Mouse (Mus musculus): ENCODE measurements around the gene Adamtsl2. TPM values are rescaled to one million over a fixed set of nuclear protein-coding genes. Genes with fewer than 3 reads are reported as not detected.

Adamtsl2 gene
- total RNA-seq (2022), result 10 to 100 TPM; 14.3 to 24.8 (median 19.3) TPM

DNA sequence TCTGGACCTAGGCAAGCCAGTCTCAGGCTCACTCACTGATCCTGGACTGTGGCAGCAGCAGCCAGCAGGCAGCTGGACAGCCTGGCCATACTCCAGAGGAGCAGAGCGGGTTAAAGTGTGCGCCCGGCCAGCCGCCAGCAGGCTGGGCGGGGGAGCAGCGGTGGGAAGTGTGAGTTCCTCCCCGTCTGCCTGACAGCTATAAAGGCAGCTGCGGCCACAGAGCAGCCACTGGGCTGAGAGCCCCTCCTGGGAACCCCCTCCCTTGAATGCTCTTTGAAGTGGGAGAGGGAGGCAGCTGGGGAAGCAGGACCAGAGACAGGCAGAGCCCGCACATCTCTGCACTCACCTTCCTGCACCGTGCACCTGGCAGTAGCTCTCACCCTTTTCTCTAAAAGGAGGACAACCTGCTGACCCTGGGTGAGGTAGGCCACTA lies at the start of gene Adamtsl2:
Gene Adamtsl2, plus strand, starts transcription at position 228 of the 433 bp plus-strand sequence.
- peak; percentile 44 for DNase-seq

DNA sequence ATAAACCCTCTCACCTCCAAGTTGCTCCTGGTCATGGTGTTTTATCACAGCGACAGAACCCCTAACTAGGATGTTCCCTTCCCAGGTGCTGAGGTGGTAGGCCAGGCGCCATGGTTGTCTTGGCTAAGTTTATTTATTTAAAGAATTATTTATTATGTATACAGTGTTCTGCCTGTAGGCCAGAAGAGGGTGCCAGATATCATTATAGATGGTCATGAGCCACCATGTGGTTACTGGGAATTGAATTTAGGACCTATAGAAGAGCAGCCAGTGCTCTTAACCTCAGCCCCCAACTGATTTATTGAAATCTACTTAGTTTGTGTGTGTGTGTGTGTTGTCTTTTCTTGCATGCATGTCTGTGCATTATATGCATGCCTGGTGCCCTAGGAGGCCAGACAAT lies 46.8 kb upstream of the Adamtsl2 start:
- no peak for DNase-seq

DNA sequence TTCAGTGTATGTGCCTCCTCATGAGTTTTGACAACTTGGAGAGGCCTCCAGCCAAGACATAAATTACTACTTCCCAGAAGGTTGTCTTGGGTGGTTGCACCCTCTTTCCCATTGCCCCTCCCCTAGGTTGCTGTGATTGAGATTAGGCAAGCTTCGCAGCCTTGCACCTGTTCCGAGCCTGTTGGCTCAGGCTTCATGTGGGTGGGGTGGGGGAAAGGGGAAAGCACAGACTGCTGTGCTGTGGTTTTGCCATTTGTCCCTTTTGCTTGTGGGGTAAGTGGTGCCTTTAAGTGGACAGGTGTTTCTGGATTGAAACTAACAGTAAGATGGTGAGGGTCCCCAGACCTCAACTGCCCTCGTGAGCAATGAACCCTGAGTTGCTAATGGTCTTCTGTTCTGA lies 43.2 kb upstream of the Adamtsl2 start:
- DNase-seq, result no peak

DNA sequence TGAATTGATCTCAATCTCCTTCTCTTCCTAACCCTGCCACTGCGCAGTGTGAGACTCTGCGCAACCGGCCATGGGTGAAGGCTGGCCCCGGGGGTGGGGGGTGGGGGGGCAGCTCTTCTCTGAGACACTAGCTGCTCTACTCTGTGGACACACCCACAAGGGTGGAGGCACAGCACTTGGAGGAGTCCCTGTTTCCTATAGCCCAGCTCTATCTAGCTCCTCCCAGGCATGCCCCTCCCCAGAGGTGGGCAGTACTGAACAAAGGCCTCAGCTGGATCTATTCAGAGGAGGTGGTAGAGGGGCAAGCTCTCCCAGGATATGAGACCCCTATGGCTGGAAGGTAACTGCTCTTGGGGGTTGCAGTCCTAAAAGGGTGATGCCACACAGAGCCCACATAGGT lies 42.2 kb upstream of the Adamtsl2 start:
- DNase-seq, result no peak

DNA sequence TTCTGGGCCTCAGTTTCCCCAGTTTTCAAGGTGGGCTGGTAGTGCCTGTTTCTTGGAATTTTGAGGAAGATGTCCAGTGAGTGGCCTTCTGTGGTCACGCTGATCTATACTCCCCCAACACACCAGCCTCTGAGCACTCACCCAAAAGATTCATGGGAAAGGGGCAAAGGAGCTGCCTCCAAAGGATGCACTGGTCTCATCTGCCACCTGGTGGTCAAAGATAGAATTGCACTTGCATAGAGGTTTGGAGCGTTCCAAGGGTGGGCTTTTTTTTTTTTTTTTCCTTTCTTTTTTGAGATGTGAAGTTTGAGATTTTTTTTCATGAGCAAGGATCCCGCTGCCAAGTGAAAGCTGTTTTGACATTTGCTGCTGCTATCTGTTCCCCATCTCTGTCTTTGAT lies 40.6 kb upstream of the Adamtsl2 start:
- DNase-seq, result no peak

DNA sequence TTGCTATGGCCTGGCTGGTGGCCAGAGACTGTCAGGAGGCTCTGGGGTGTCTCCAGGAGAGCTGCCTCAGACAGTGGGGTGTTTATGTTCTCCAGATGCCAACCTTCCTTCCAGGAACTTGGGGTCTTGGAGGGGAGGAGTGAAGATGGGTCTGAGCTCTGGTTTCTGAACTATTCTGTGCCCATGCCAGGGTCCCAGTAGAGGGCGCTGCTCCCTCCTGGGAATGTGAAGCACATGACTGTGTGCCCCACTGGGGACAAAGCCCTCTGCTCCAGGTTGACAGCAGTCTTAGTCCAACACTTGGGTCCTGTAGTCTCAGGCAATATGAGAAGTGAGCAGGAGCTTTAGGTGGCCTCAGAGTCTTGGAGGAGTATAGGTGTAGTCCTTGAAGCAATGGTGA lies 39.9 kb upstream of the Adamtsl2 start:
- no peak for DNase-seq

DNA sequence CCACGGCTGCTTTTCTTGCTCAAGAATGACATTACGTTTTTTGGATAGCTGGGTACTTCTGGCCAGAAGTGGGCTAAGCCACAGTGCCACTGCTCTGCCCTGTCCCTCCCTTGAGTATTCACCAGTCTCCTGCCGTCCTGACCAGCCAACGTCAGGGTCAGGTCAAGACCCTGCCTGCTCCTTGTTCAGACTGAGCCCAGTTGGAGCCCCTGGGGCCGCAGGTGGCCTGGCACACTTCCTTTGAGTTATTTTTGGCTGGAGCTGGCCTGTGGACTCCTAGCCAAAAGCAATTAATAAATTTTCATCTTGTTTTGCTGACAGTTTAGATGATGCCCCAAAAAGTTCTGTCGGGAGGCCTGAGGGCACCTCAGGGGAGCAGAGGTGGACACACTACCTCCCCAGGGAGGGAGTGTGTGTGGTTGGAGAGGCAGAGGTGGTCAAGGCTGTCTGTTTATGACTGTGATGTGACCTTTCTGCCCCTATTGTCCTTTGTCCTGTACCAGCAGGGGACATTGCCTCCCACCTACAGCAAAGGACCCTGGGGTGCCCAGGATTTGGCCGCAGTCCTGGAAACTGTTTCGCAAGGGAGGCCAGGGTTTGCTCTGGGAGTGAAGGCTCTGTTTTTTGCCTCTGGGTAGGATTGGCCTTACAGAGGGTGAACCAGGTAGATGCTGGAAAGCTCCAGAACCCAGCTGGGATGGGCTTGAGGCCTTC lies 36.9 kb upstream of the Adamtsl2 start:
- no peak for DNase-seq

DNA sequence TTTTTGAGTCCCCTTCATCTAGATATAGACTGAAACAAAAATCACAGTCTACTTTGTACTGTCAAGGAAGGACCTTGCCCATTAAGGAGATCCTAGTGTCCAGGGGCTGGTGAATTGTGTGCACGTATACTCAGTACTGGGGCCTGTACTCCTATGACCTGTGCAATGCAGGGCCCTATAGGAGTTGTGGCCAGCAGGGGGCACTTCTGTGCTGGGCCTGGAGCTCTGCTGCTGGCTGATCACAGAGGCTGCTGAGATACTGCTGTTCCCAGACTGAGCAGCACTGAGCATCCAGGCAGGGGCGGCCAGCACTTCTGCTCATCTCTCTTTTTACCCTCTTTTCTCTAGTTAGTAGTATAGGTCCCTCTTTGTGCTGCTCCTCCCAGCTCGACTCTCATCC lies 35.7 kb upstream of the Adamtsl2 start:
- peak; percentile 50 for DNase-seq

DNA sequence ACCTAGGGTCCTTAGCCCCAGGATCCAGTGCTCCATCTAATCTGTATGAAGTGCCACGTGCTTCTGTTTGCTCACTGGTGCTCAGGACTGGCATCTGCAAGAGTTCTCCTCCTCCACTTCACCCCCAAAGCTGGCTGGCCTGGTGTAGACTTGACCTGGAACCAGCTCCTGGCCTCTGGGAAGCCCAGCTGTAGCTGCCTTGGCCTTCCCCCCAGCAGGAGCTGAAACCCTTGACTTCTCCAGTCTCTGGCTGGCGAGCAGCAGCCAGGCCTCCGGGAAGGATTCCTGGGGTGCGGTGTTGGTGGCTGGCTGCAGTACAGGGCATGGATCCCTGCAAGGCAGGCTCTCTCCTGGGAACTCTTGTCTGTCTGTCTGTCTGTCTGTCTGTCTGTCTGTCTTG lies 35.0 kb upstream of the Adamtsl2 start:
- no peak for DNase-seq

DNA sequence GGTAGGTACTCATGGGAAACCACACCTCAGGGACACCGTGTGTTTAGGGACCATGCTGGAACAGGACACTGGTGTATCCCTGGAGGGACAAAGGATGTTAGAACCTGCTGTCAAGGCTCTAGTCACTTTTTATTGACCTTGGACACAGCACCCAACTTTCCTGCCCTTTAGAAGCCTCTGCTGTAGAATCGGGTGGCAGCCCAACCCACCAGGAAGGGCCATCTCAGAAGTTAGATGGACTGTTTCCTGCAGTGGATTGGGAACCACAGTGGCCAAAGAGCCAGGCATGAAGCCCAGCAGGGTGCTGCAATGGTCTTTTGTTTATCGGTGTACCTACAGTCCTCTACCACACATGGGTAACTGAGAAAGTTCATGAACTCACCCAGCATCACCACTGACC lies 34.5 kb upstream of the Adamtsl2 start:
- no peak for DNase-seq

DNA sequence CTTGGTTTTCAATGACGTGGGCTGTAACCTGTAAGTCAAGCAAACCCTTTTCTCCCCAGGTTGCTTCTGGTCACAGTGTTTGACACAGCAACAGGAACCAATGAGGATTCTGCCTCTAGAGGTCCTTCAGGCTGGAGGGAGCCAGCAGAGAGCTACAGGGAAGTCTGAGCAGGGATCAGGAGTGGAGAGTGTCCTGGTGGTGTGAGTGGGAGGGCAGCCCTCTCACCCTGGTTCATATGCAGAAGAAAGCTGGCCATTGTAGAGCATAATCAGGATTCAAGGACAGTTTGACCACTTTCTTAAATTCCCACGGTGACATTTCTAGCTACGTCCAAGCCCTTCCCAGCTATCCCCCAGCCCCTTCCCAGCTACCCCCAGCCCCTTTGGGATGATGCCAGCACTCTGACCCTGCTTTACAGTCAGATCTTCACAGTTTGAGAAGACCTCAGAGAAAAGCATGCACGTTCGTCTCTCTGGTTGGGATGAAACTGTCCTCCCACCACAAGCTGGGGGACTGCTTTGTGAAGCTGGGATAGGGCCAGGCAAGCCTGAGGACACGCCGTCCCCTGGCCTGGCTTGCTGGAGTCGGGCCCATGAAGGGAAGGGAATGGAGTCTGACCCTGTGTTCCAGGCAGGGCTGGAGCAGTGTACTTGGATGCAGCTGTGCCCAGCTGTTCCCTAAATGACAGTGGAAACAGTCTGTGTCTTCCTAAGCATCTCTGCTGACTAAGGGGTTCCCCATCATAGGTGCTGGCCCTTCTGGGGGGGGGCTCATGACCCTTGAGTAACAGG lies 33.0 kb upstream of the Adamtsl2 start:
- DNase-seq, result no peak

DNA sequence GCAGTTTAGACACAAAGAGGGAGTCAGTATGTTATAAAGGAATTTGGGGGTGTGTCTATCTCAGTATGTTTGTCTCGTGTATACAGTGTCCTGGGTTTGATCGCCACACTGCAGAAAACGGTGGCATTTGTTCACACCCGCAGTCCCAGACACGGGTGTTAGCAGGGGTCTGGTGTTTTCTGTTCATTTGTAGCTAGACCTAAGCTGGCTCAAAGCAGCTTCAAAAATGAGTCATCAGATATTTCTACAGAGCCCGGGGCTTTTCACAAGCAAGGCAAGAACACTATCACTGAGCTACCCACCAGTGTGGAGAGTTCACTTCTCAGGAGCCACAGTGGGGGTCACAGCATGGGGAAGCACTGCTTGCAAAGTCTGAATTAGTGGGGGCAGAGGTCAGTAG lies 29.8 kb upstream of the Adamtsl2 start:
- no peak for DNase-seq

DNA sequence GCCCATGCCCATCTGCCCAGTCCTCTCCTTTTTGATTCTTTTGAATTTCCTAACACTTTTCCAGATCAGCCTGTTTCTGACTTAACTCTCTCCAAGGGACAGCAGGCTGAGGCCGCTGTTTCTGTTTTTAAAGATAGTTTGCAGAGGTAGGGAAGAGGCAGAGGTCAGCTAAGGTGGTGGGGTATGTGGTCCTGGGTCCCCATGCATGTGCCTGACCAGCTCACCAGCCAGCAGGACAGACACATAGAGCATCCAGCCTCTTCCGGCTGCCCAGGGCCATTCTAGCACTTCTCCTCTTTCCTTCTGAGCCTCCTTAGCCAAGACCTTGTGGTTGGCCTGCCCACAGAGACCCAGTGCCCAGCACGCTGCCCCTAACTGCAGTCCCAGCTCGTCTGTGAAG lies 20.9 kb upstream of the Adamtsl2 start:
- no peak for DNase-seq

DNA sequence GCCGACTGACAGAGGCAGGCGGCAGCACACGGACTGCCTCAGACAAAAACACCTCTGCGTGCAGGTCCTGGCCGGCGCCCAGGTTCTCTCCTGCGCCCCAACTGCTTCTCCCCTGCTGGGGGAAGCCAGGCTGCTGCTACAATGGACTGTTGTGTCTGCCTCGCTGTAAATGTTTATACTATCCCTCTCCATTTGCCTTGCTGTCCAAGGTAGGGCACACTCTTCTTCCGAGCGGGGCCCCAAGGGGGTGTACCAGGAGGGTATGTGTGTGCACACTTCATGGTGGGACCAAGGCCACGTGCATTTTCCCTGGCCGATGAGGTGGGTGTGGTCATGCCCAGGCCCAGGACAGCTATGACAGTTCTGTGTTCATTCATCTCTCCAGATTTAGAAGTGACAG lies 20.4 kb upstream of the Adamtsl2 start:
- no peak for DNase-seq

DNA sequence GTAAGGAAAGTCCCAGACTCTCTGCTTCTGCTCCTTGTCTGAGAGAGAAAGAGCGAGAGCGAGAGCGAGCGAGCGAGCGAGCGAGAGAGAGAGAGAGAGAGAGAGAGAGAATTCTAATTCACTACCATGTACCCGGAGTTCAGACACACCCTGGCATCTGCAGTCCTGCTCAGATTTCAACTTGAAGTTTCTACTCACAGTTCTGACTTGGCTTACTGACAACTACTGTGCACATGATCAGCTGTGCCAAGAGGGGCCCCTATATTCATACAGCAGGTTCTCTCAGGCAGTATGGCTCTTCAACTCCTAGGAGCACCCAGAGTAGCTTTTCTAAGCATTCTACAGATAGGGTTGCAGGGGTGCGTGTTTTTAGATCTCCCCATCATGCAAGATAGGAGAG lies 20.0 kb upstream of the Adamtsl2 start:
- no peak for DNase-seq

DNA sequence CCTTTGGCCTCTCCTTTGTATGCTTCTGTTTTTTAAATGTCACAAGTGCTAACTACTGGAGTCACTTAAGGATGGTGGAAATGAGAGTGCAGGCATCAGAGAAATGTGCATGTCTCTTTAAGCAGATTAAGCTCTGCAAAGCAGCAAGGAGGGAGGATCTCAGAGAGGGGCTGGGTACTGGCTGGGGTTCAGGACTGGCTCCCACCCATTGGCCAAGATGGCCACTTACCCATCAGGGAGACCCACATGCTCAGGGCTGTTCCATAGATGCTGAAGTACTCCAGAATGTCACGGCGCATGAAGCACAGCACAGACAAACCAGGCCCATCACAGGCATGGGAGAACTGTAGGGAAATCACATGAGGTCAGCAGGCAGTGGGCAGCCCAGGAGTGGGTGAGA lies 12.1 kb upstream of the Adamtsl2 start:
- DNase-seq, result no peak

DNA sequence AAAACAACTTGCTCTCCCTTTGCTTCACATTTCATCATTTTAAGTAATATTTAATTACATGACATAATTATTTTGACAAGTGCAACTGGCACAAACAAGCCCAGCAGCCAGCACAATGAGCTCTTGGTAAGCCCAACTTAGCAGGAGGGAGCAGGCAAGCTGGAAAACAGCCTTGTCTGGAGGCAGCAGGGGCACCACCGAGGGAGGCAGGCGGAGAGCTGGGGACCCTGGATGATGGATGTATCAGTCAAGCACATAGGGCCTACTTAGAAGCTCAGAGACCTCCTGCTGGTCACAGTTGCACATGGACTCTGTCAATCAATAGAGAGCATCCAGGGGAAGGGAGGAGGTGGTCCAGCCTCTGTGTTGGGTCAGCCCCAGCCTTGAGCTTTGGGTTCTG lies 11.2 kb upstream of the Adamtsl2 start:
- DNase-seq, result no peak

DNA sequence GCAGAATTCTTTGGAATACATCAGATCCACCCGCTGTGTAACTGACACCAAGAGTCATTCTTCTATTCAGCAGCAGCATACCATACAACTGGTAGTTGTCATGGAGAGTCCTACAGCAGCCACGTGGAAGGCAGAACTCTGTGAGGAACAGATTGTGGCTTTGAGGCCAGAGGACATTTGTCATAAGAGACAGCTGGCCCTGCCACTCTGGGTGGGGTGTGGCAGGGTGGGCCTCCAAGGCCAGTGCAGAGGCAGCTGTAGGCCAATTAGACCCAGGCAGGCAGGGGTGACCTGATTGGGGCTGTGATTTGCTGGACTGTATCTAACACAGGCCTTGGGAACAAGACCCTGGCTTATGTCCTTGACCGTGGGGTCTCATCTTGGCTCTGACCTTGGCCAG lies 9.5 kb upstream of the Adamtsl2 start:
- no peak for DNase-seq

DNA sequence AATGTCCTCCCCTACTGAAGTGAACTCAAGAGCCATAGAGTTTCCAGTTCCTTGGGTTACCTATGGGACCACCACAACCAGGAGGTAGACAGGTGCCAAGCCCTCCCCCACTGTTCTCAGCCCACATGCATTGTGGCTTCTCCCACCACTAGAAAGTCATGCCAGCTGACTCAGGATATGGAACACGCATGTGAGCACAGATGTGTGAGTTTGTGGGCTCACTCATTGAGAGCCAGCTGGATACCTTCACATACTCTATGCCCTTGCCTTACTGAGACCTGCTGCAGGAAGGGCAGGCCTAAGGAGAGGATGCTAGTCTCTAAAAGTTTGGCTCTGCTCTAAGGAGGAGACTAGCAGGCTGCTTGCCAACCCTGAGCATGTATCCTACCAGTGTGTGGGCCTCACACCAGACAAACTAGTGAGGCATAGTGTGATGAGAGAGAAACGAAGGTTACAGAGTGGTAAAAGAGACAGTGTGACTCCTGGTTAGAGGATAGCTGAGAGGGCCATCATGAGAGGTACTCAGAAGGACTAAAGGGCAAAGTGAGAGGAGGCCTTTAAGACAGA lies 8.8 kb upstream of the Adamtsl2 start:
- no peak for DNase-seq

DNA sequence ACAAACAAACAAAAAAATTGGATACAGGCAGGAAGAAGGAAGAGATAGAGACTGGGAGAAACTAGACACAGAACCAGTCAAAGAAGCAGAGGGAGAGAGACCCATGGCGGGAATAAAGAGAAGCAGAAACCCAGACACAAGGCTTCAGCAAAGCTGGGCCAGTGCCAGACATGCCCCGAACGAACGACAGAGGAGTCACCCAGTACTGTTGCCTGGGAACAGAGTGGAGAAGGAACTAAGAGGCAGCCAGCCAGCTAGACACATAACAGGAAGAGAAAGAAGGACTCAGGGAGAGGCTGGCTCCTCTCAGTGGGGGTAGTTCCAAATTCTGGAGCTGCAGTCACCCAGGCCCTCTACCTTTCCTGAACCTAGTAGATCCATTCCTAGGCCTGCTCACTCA lies 8.0 kb upstream of the Adamtsl2 start:
- DNase-seq, result peak; percentile 62

DNA sequence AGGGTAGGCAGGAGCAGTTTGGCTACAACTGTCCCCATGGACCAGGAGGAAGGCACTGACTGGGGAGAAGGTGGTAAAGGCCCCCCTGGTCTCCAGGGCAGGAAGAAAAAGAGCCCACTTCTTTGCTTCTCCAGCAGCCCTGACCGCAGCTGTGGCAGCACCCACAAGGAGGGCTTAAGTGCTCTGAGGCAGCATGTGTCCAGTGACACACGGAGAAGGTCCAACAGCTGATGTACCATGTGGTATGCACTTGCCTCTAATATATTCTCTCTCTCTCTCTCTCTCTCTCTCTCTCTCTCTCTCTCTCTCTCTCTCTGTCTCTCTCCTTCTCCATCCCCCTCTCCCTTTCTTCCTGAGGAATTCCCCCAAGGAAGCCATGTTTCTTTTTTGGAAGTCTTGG lies 7.2 kb upstream of the Adamtsl2 start, which contains the start of gene Mymk:
Gene Mymk, minus strand, starts transcription at position 202 of the 400 bp plus-strand sequence.
- no peak for DNase-seq

DNA sequence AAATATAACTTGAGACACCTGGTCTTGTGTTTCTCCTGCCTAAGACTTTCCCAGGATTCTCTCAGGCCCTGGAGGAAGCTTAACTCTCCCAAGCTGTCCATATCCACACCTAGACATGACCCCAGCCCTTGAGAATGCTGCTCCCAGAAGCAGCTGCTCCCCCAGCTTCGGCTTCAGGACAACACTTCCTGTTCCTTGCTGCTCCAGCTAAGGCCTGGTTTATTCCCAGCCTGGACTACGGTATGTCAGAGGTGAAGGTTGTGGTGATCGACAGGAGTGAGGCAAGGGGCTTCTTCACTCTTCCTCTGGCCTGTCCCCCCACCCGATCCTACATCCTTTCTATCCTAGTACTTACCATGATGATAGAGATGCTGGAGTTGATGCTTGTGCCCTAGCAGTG lies 5.8 kb upstream of the Adamtsl2 start:
- no peak for DNase-seq

DNA sequence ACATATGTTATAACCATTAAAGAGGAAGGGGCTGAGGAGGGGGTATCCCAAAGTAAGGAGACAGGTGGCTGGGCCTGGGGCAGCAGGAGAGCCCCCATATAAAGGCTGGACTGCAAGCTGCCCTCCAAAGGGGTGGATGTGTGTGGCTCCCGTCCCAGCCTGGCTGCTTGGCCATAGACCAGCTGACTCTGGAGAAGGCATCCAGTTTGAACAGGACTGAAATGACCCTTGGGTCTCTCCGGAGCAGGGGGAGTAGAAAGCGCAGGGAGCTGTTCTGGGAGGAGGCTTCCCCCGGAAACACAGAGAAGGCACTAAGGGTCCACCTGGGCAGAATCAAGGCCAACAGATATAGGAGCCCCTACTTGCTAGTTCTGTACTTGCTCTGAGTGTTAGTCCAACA lies 4.4 kb upstream of the Adamtsl2 start:
- DNase-seq, result no peak

DNA sequence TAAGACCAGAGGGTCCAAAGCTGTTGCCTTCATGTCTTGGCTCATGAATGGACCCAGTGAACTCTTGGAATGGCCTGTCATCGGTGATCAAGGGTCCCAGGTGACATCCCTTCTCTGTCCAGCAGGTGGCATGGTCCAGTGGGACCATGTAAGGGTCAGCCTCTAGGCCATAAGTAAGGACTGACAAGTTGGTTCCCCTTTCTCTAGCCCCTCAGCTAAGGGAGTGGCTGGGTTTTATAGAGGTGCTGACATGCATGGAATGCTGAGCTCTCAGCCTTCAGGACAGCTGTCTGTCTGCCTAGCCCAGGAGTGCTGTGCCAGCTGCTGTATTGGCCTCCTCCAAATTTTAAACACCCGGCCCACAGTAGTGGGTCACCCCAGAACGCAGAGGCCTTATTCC lies 3.7 kb upstream of the Adamtsl2 start:
- no peak for DNase-seq
